Mouse (Mus musculus) thymus, adult 2 months (tissue): Measurements from ENCODE around the gene Maz.

Source experiments
- CTCF ChIP-seq: fragments of 200-500 bp; IDR thresholded peaks from 2 replicates; pipeline ENCODE4 v1.5.1; 2012; ENCODE audit warnings: mild to moderate bottlenecking, control low read depth, low read length, moderate library complexity, borderline replicate concordance; ENCODE audit not compliant: control insufficient read depth, poor library complexity, insufficient read depth; ENCODE audit errors: extremely low read depth
- POLR2A ChIP-seq: fragments of 200-500 bp; IDR thresholded peaks from 2 replicates; pipeline ENCODE4 v1.6.1; 2012; ENCODE audit warnings: mild to moderate bottlenecking, low read length, control low read depth, moderate library complexity; ENCODE audit not compliant: control insufficient read depth, poor library complexity, insufficient read depth; ENCODE audit errors: extremely low read depth

DNA sequence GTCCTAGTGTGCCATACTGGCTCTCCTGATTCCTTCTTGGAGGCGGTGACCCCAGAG lies 51.1 kb downstream of the Maz start, which contains the start of gene Cdipt:
- TF ChIP-seq CTCF = no peak
- no peak for TF ChIP-seq POLR2A
